Mouse (Mus musculus) heart, embryonic 16.5 days (tissue): ENCODE measurements around the gene Zc3h12a. TPM values are rescaled to one million over a fixed set of nuclear protein-coding genes. Genes with fewer than 3 reads are reported as not detected.

Experiments used
- ATAC-seq: fragments of 200-750 bp; cut with Nextera tagmentation; replicated peaks from 2 replicates; pipeline ENCODE4 v1.8.0; 2017; ENCODE audit warnings: moderate number of reproducible peaks; ENCODE audit not compliant: insufficient read depth, low FRiP score; ENCODE audit errors: extremely low read depth
- H3K27ac ChIP-seq: fragments of 300-500 bp; sonication (generic); 2 replicates; pipeline ENCODE4 v1.5.1; 2014; ENCODE audit warnings: mild to moderate bottlenecking, low read length, control low read depth, moderate library complexity
- H3K27me3 ChIP-seq: fragments of 300-500 bp; sonication (generic); 2 replicates; pipeline ENCODE4 v1.6.1; 2014; ENCODE audit warnings: low read length, mixed read lengths; ENCODE audit not compliant: control insufficient read depth, insufficient read depth
- H3K36me3 ChIP-seq: fragments of 300-500 bp; sonication (generic); 2 replicates; pipeline ENCODE4 v1.6.1; 2014; ENCODE audit not compliant: control insufficient read depth, insufficient read depth
- H3K4me1 ChIP-seq: fragments of 300-500 bp; sonication (generic); 2 replicates; pipeline ENCODE4 v1.6.1; 2014; ENCODE audit warnings: low read length, mixed read lengths; ENCODE audit not compliant: control insufficient read depth, insufficient read depth
- H3K4me2 ChIP-seq: fragments of 300-500 bp; sonication (generic); 2 replicates; pipeline ENCODE4 v1.6.1; 2014; ENCODE audit warnings: low read depth, mild to moderate bottlenecking, control low read depth, low read length
- H3K4me3 ChIP-seq: fragments of 300-500 bp; sonication (generic); 2 replicates; pipeline ENCODE4 v1.5.1; 2014; ENCODE audit warnings: mild to moderate bottlenecking, control low read depth, low read length
- H3K9ac ChIP-seq: fragments of 300-500 bp; sonication (generic); 2 replicates; pipeline ENCODE4 v1.6.1; 2014; ENCODE audit warnings: low read length, control low read depth
- H3K9me3 ChIP-seq: fragments of 300-500 bp; sonication (generic); replicated peaks from 2 replicates; pipeline ENCODE4 v1.6.1; 2016; ENCODE audit warnings: low read length; ENCODE audit not compliant: control insufficient read depth
- WGBS: fragments of 180-500 bp; shearing (Covaris S2); extraction: QIAGEN DNeasy Blood & Tissue Kit; methylation state at CpG from one replicate; pipeline ENCODE4 v1.1.7; 2014; 5-methylcytosine and 5-hydroxymethylcytosine counted together
- polyA plus RNA-seq: library from polyadenylated mRNA; unstranded; fragments of >200 nt; fragmentation: Nextera tagmentation; extraction: Ambion mirVana; gene quantifications from 2 replicates; pipeline ENCODE4 v1.2.1, GENCODE M21; 2015

The Zc3h12a gene
- polyA plus RNA-seq, 1 experiment from 2014 or later: 1.6 TPM

GRCm38 (mm10) chr4:125134631-125135030 lies 7.0 kb upstream of the Zc3h12a start:
- H3K27ac ChIP-seq: no peak overlapping the region
- H3K9ac ChIP-seq: no peak overlapping the region
- H3K27me3 ChIP-seq: no peaks in the 10 kb centered on the region
- peaks cover 3% of the 10 kb centered on the region; the same call in 1 of the 2 replicates for H3K4me1 ChIP-seq
- H3K9me3 ChIP-seq: no peaks in the 10 kb centered on the region
- ATAC-seq: no peak
- 78% methylated on average over 5 of the region's 5 CpGs for WGBS
- H3K36me3 ChIP-seq: no peaks in the 10 kb centered on the region
- no peak overlapping the region for H3K4me3 ChIP-seq
- no peak overlapping the region for H3K4me2 ChIP-seq

- Histone ChIP-seq H3K27me3 (no peaks in the 10 kb centered on the region), H3K4me3 (no peak overlapping the region), H3K9me3 (no peaks in the 10 kb centered on the region), H3K27ac (no peak overlapping the region), H3K36me3 (no peaks in the 10 kb centered on the region), H3K9ac (no peak overlapping the region), H3K4me1 (peaks cover 3% of the 10 kb centered on the region; the same call in 1 of the 2 replicates), H3K4me2 (no peak overlapping the region)
- ATAC-seq: no peak
- WGBS: 82% methylated on average over 4 of the region's 4 CpGs
These were observed 6.6 kb upstream of the Zc3h12a start for GRCm38 (mm10) chr4:125134192-125134591.

GRCm38 (mm10) chr4:125132394-125132793 lies 4.8 kb upstream of the Zc3h12a start:
- Histone ChIP-seq H3K4me1 (peaks cover 7% of the 10 kb centered on the region), H3K4me2 (no peak overlapping the region), H3K27me3 (no peaks in the 10 kb centered on the region), H3K4me3 (no peak overlapping the region), H3K36me3 (no peaks in the 10 kb centered on the region), H3K9ac (no peak overlapping the region), H3K9me3 (no peaks in the 10 kb centered on the region), H3K27ac (no peak overlapping the region)
- ATAC-seq: no peak
- WGBS: 33% methylated on average over 5 of the region's 5 CpGs

- H3K36me3 ChIP-seq: no peaks in the 10 kb centered on the region
- H3K4me3 ChIP-seq: no peak overlapping the region
- no peak overlapping the region for H3K27ac ChIP-seq
- WGBS: 27% methylated on average over 4 of the region's 4 CpGs
- no peaks in the 10 kb centered on the region for H3K9me3 ChIP-seq
- peaks cover 13% of the 10 kb centered on the region for H3K4me1 ChIP-seq
- H3K9ac ChIP-seq: no peak overlapping the region
- no peak for ATAC-seq
- H3K4me2 ChIP-seq: no peak overlapping the region
- no peaks in the 10 kb centered on the region for H3K27me3 ChIP-seq
These were observed 3.9 kb upstream of the Zc3h12a start for GRCm38 (mm10) chr4:125131493-125131892.

- Histone ChIP-seq H3K4me2 (peak overlapping the region; percentile 99), H3K27me3 (no peaks in the 10 kb centered on the region), H3K27ac (no peak overlapping the region), H3K9me3 (no peaks in the 10 kb centered on the region), H3K4me1 (peaks cover 35% of the 10 kb centered on the region), H3K4me3 (peak overlapping the region; percentile 92), H3K9ac (peak overlapping the region; percentile 86), H3K36me3 (no peaks in the 10 kb centered on the region)
- ATAC-seq: no peak
- WGBS: 63% methylated on average over 7 of the region's 7 CpGs
These were observed 879 bp downstream of the Zc3h12a start for GRCm38 (mm10) chr4:125126761-125127160.

GRCm38 (mm10) chr4:125126186-125126585 lies 1.5 kb downstream of the Zc3h12a start:
- H3K9me3 ChIP-seq: no peaks in the 10 kb centered on the region
- H3K27ac ChIP-seq: no peak overlapping the region
- no peak overlapping the region for H3K9ac ChIP-seq
- H3K4me2 ChIP-seq: no peak overlapping the region
- peaks cover 32% of the 10 kb centered on the region for H3K4me1 ChIP-seq
- no peaks in the 10 kb centered on the region for H3K27me3 ChIP-seq
- no peaks in the 10 kb centered on the region for H3K36me3 ChIP-seq
- WGBS: 88% methylated on average over 3 of the region's 3 CpGs
- no peak overlapping the region for H3K4me3 ChIP-seq
- no peak for ATAC-seq

GRCm38 (mm10) chr4:125125361-125125921 lies 2.2 kb downstream of the Zc3h12a start:
- no peak for ATAC-seq
- H3K4me2 ChIP-seq: peak overlapping the region; percentile 22; the same call in 1 of the 2 replicates
- H3K27me3 ChIP-seq: no peaks in the 10 kb centered on the region
- H3K36me3 ChIP-seq: peaks cover 5% of the 10 kb centered on the region
- no peak overlapping the region for H3K27ac ChIP-seq
- no peak overlapping the region for H3K9ac ChIP-seq
- no peak overlapping the region for H3K4me3 ChIP-seq
- H3K9me3 ChIP-seq: no peaks in the 10 kb centered on the region
- H3K4me1 ChIP-seq: peaks cover 32% of the 10 kb centered on the region
- 79% methylated on average over 7 of the region's 7 CpGs for WGBS

GRCm38 (mm10) chr4:125124424-125125209 lies 3.0 kb downstream of the Zc3h12a start:
- 41% methylated on average over 7 of the region's 7 CpGs for WGBS
- H3K4me2 ChIP-seq: peak overlapping the region; percentile 22; the same call in 1 of the 2 replicates
- H3K9me3 ChIP-seq: no peaks in the 10 kb centered on the region
- H3K27me3 ChIP-seq: no peaks in the 10 kb centered on the region
- H3K9ac ChIP-seq: peak overlapping the region; percentile 6; the same call in 1 of the 2 replicates
- ATAC-seq: 0 out of 2 replicates have a peak, but pooled peaks have one; percentile 13
- peaks cover 32% of the 10 kb centered on the region for H3K4me1 ChIP-seq
- H3K36me3 ChIP-seq: peaks cover 12% of the 10 kb centered on the region
- H3K4me3 ChIP-seq: no peak overlapping the region
- H3K27ac ChIP-seq: peak overlapping the region; percentile 54; the same call in 1 of the 2 replicates

- Histone ChIP-seq H3K4me2 (peak overlapping the region; percentile 8), H3K27ac (peak overlapping the region; percentile 68), H3K9me3 (no peaks in the 10 kb centered on the region), H3K27me3 (no peaks in the 10 kb centered on the region), H3K4me1 (peaks cover 32% of the 10 kb centered on the region), H3K36me3 (peaks cover 13% of the 10 kb centered on the region), H3K9ac (peak overlapping the region; percentile 39), H3K4me3 (no peak overlapping the region)
- ATAC-seq: no peak
- WGBS: 67% methylated on average over 7 of the region's 7 CpGs
These were observed 4.4 kb downstream of the Zc3h12a start for GRCm38 (mm10) chr4:125123279-125123671.
